Mouse (Mus musculus): Measurements from ENCODE around the gene Hist2h2aa1. TPM values are rescaled to one million over a fixed set of nuclear protein-coding genes. Genes with fewer than 3 reads are reported as not detected.

Hist2h2aa1 gene
- total and polyA plus RNA-seq, 2 experiments from 2014 or later: 25.0 to 1,894 TPM

GRCm38 (mm10) chr3:96220765-96221639, 24.3 kb upstream of the Hist2h2aa1 start, which contains the start of the genes Hist2h2ac and Hist2h2be:
TSS of gene Hist2h2ac (minus strand) at chr3:96220880.
TSS of gene Hist2h2be (plus strand) at chr3:96221119.
- Histone ChIP-seq H3K27me3 (ENCODE audit: insufficient read depth, low read length) (no peaks in the 10 kb centered on the region), H3K9ac (replicated peaks; ENCODE audit: low read length) (peak within 1 kb of the TSS; percentile 69), H3K4me2 (ENCODE audit: low read depth, low read length) (peak within 1 kb of the TSS; percentile 79), H3K9me3 (ENCODE audit: low read length) (no peaks in the 10 kb centered on the region), H3K27ac (peak within 1 kb of the TSS; percentile 98), H3K36me3 (ENCODE audit: insufficient read depth, low read length) (no peaks in the 10 kb centered on the region), H3K4me1 (ENCODE audit: insufficient read depth, low read length) (peaks cover 16% of the 10 kb centered on the region), H3K4me3 (ENCODE audit: low read length) (peak within 1 kb of the TSS; percentile 60)
- no peak for TF ChIP-seq CTCF (IDR thresholded peaks at IDR 0.05; ENCODE audit: low read depth)
- under 1% methylated on average over 43 of the region's 43 CpGs for WGBS
- ATAC-seq (peak; percentile 90), DNase-seq (ENCODE audit: low spot score) (peak; percentile 91)

DNA sequence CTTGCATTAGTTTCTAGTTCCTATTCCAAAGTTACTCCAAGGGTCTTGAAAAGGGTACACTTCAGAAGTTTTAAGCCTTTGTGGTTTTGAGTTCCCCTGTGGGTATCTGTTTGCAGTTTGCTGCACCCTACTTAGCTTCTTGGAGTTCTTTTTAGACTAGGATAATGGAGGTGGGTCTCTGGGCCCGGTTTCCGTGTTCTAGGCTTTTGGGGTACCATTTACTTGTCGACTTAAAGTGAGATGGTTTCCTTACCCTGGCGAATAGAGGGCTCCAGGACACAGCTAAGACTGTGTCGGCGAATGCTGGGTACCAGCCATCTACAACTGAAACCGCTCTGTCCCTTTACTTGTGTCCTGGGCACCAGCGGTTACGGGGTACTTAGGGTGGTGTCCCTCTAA, 23.7 kb upstream of the Hist2h2aa1 start:
- ATAC-seq (no peak), DNase-seq (ENCODE audit: low spot score) (peak; percentile 4)
- peaks cover 16% of the 10 kb centered on the region for H3K4me1 ChIP-seq (ENCODE audit: insufficient read depth, low read length)
- peak overlapping the region; percentile 69; the same call in 1 of the 2 replicates for H3K9ac ChIP-seq (replicated peaks; ENCODE audit: low read length)
- H3K4me2 ChIP-seq (ENCODE audit: low read depth, low read length): peak overlapping the region; percentile 79
- 9% methylated on average over 9 of the region's 9 CpGs for WGBS
- H3K4me3 ChIP-seq (ENCODE audit: low read length): peak overlapping the region; percentile 60
- TF ChIP-seq CTCF (IDR thresholded peaks at IDR 0.05; ENCODE audit: low read depth): no peak
- no peaks in the 10 kb centered on the region for H3K27me3 ChIP-seq (ENCODE audit: insufficient read depth, low read length)
- H3K36me3 ChIP-seq (ENCODE audit: insufficient read depth, low read length): no peaks in the 10 kb centered on the region
- H3K27ac ChIP-seq: peak overlapping the region; percentile 98
- H3K9me3 ChIP-seq (ENCODE audit: low read length): no peaks in the 10 kb centered on the region

DNA sequence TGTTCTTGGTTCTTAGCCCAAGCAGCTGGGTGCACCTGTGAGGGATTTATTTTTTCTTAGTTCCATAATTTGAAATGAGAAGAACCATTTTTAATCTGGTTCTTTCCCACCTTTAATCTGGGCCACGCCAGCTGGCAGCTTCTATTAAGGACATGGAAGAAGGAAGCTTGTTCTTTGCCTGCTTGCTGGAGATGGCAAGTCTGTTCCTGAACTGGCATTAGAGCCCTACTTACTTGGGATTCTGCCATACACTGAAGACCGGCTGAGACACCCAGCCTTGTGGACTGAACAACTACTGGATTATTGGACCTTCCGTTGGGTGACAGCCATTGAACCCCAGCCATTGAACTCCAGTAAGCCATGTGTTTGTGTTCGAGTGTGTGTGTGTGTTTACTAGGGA, 22.5 kb upstream of the Hist2h2aa1 start:
- DNase-seq (ENCODE audit: low spot score): no peak
- WGBS: 74% methylated on average over 4 of the region's 4 CpGs
- Histone ChIP-seq H3K4me1 (ENCODE audit: insufficient read depth, low read length) (peaks cover 16% of the 10 kb centered on the region), H3K4me3 (ENCODE audit: low read length) (no peak overlapping the region), H3K36me3 (ENCODE audit: insufficient read depth, low read length) (no peaks in the 10 kb centered on the region), H3K27ac (no peak overlapping the region), H3K9ac (replicated peaks; ENCODE audit: low read length) (no peak overlapping the region), H3K4me2 (ENCODE audit: low read depth, low read length) (peak overlapping the region; percentile 79), H3K9me3 (ENCODE audit: low read length) (no peaks in the 10 kb centered on the region), H3K27me3 (ENCODE audit: insufficient read depth, low read length) (no peaks in the 10 kb centered on the region)
- no peak for ATAC-seq
- no peak for TF ChIP-seq CTCF (IDR thresholded peaks at IDR 0.05; ENCODE audit: low read depth)

DNA sequence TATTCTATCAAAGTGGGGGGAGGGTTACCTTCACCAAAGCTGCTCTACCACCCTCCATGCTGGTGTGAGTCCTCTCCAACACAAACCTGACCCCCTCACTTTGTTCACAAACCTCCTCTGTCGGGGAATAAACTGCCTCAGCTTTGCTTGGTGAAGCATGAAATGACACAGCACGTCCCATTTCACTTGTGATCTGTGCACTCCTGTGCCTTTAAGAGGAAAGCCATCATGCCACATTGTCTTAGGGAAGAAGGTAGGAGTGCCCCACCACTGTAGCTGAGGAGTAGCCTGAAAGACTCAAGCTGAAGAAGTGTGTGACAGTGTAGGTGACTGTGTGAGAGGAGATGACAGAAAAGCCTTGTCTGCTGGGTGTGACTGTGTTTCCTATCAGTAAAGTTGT, 19.9 kb upstream of the Hist2h2aa1 start:
- H3K4me1 ChIP-seq (ENCODE audit: insufficient read depth, low read length): peaks cover 10% of the 10 kb centered on the region; the same call in 1 of the 2 replicates
- 20% methylated on average over 2 of the region's 2 CpGs for WGBS
- no peak for ATAC-seq
- no peak overlapping the region for H3K4me3 ChIP-seq (ENCODE audit: low read length)
- H3K36me3 ChIP-seq (ENCODE audit: insufficient read depth, low read length): no peaks in the 10 kb centered on the region
- no peak overlapping the region for H3K9ac ChIP-seq (replicated peaks; ENCODE audit: low read length)
- H3K27ac ChIP-seq: no peak overlapping the region
- no peaks in the 10 kb centered on the region for H3K27me3 ChIP-seq (ENCODE audit: insufficient read depth, low read length)
- no peaks in the 10 kb centered on the region for H3K9me3 ChIP-seq (ENCODE audit: low read length)
- TF ChIP-seq CTCF (IDR thresholded peaks at IDR 0.05; ENCODE audit: low read depth): no peak
- DNase-seq (ENCODE audit: low spot score): no peak
- H3K4me2 ChIP-seq (ENCODE audit: low read depth, low read length): no peak overlapping the region

GRCm38 (mm10) chr3:96226695-96227648, 18.3 kb upstream of the Hist2h2aa1 start:
- ATAC-seq: 0 out of 2 replicates have a peak, but pooled peaks have one; percentile 15
- H3K9ac ChIP-seq (replicated peaks; ENCODE audit: low read length): no peak overlapping the region
- DNase-seq (ENCODE audit: low spot score): no peak
- WGBS: 76% methylated on average over 8 of the region's 8 CpGs
- no peak overlapping the region for H3K4me2 ChIP-seq (ENCODE audit: low read depth, low read length)
- H3K27ac ChIP-seq: no peak overlapping the region
- no peak for TF ChIP-seq CTCF (IDR thresholded peaks at IDR 0.05; ENCODE audit: low read depth)
- peaks cover 6% of the 10 kb centered on the region; the same call in 1 of the 2 replicates for H3K4me1 ChIP-seq (ENCODE audit: insufficient read depth, low read length)
- no peak overlapping the region for H3K4me3 ChIP-seq (ENCODE audit: low read length)
- H3K9me3 ChIP-seq (ENCODE audit: low read length): no peaks in the 10 kb centered on the region
- H3K27me3 ChIP-seq (ENCODE audit: insufficient read depth, low read length): no peaks in the 10 kb centered on the region
- H3K36me3 ChIP-seq (ENCODE audit: insufficient read depth, low read length): no peaks in the 10 kb centered on the region

GRCm38 (mm10) chr3:96228828-96229227, 16.5 kb upstream of the Hist2h2aa1 start:
- Histone ChIP-seq H3K36me3 (ENCODE audit: insufficient read depth, low read length) (no peaks in the 10 kb centered on the region), H3K27ac (no peak overlapping the region), H3K4me2 (ENCODE audit: low read depth, low read length) (no peak overlapping the region), H3K27me3 (ENCODE audit: insufficient read depth, low read length) (no peaks in the 10 kb centered on the region), H3K4me3 (ENCODE audit: low read length) (no peak overlapping the region), H3K9me3 (ENCODE audit: low read length) (no peaks in the 10 kb centered on the region), H3K4me1 (ENCODE audit: insufficient read depth, low read length) (no peaks in the 10 kb centered on the region), H3K9ac (replicated peaks; ENCODE audit: low read length) (no peak overlapping the region)
- no peak for ATAC-seq
- no peak for DNase-seq (ENCODE audit: low spot score)
- WGBS: 70% methylated on average over 2 of the region's 2 CpGs
- TF ChIP-seq CTCF (IDR thresholded peaks at IDR 0.05; ENCODE audit: low read depth): no peak

All from hindbrain, postnatal 0 days (tissue).